Mouse (Mus musculus) forebrain, embryonic 15.5 days (tissue): Measurements from ENCODE around the gene Smoc2. TPM values are rescaled to one million over a fixed set of nuclear protein-coding genes. Genes with fewer than 3 reads are reported as not detected.

Experiments
- ATAC-seq: fragments of 200-750 bp; cut with Nextera tagmentation; replicated peaks from 2 replicates; pipeline ENCODE4 v1.8.0; 2017; ENCODE audit warnings: mild to moderate bottlenecking, moderate TSS enrichment, moderate library complexity
- H3K27ac ChIP-seq: fragments of 300-500 bp; sonication (generic); replicated peaks from 2 replicates; pipeline ENCODE4 v1.5.1; 2015; ENCODE audit warnings: mild to moderate bottlenecking, inconsistent platforms
- H3K27me3 ChIP-seq: fragments of 300-500 bp; sonication (generic); 2 replicates; pipeline ENCODE4 v1.6.1; 2015; ENCODE audit warnings: inconsistent platforms
- H3K36me3 ChIP-seq: fragments of 300-500 bp; sonication (generic); 2 replicates; pipeline ENCODE4 v1.6.1; 2015; ENCODE audit warnings: mild to moderate bottlenecking, inconsistent platforms
- H3K4me1 ChIP-seq: fragments of 300-500 bp; sonication (generic); 2 replicates; pipeline ENCODE4 v1.6.1; 2015; ENCODE audit warnings: inconsistent platforms
- H3K4me2 ChIP-seq: fragments of 300-500 bp; sonication (generic); replicated peaks from 2 replicates; pipeline ENCODE4 v1.6.1; 2015; ENCODE audit warnings: mild to moderate bottlenecking, inconsistent platforms
- H3K4me3 ChIP-seq: fragments of 300-500 bp; sonication (generic); 2 replicates; pipeline ENCODE4 v1.5.1; 2015; ENCODE audit warnings: mild to moderate bottlenecking, inconsistent platforms
- H3K9ac ChIP-seq: fragments of 300-500 bp; sonication (generic); replicated peaks from 2 replicates; pipeline ENCODE4 v1.6.1; 2015; ENCODE audit warnings: mild to moderate bottlenecking, inconsistent platforms
- H3K9me3 ChIP-seq: fragments of 300-500 bp; sonication (generic); 2 replicates; pipeline ENCODE4 v1.6.1; 2016; ENCODE audit warnings: inconsistent platforms
- WGBS: fragments of 180-500 bp; shearing (Covaris S2); methylation state at CpG from one replicate; pipeline ENCODE4 v1.1.7; 2015; ENCODE audit warnings: mixed read lengths; 5-methylcytosine and 5-hydroxymethylcytosine counted together
- polyA plus RNA-seq: library from polyadenylated mRNA; unstranded; fragments of >200 nt; fragmentation: Nextera tagmentation; extraction: Ambion mirVana; gene quantifications from 2 replicates; pipeline ENCODE4 v1.2.1, GENCODE M21; 2015

Gene Smoc2
- 1.4 and 2.1 TPM in 2 replicates for polyA plus RNA-seq

DNA sequence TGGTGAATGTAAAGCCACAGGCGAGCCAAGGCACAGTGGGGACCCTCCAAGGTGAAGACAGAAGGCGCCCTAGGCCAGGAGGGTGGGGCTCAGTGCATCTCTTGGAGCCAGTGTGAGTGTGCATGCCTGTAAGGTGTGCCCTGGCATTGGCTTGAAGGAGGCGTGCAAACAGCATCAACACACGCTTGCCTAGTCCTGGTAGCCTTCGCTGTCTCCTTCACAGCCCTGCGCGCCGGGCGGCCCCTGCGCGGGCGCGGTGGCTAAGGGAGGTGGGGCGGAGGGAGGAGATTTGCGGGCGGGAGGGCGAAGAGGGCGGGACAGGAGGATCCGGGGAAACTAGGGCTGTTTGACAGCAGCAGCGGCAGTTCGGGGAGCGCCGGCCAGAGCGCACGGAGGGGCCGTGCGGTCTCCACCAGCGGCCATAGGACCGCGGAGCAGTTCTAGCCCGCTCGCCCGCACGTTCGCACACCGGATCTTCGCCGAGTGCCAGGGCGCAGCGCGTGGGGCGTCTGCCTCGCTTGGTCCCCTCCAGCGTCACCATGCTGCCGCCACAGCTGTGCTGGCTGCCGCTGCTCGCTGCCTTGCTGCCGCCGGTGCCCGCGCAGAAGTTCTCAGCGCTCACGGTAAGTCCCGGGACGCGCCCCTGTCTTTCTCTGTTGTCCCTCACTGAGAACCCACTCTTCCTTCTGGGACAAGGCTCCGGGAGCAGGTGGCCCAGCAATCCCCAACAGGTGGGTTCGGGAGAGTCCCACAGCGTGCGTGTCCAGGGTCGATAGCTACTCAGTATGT is at the start of gene Smoc2:
TSS of gene Smoc2 (plus strand) at position 330 of the 789 bp plus-strand sequence.
- peak within 1 kb of the TSS; percentile 81 for H3K4me2 ChIP-seq
- WGBS = under 1% methylated on average over 58 of the region's 61 CpGs
- ATAC-seq = peak; percentile 71
- no peaks in the 10 kb centered on the region for H3K36me3 ChIP-seq
- no peaks in the 10 kb centered on the region for H3K9me3 ChIP-seq
- H3K27ac ChIP-seq = no peak within 1 kb of the TSS
- peak within 1 kb of the TSS; percentile 43 for H3K4me3 ChIP-seq
- no peak within 1 kb of the TSS; the same call in 1 of the 2 replicates for H3K9ac ChIP-seq
- peaks cover 13% of the 10 kb centered on the region for H3K4me1 ChIP-seq
- peaks cover 57% of the 10 kb centered on the region for H3K27me3 ChIP-seq

DNA sequence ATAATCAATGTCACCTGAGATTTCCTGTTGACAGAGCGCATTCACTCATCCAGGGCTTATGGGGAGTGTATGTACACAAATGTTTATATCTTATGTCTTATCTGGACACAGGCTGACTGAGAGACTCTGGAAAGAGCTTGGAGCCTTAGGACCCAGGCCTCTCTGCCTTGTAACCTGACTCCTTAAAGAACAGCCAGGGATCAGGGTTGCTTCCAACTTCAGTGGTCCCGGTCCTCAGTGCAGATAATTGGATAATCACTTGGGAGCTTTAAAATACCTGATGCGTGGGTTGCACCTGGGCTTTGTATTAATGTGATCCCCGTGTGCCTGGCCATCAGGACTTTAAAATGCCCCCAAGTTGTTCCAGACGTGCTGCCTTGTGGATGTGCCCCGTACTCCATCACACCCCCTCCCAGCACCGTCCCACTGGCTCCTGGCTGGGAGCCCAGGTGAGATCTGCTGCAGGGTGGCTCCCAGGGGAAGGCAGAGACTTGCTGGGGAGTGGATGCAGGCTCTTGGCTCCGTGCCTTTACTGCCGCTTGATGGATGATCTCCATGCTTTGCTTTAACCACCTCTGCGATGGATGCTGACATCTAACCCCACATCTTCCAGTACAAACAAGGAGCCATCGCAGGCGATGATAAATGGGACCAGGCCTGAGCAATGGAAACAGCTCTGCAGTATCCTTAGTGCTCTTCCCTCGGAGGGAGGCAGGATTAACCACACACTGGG is 48.4 kb upstream of the Smoc2 start:
- no peaks in the 10 kb centered on the region for H3K27me3 ChIP-seq
- no peak for ATAC-seq
- H3K4me1 ChIP-seq = peaks cover 9% of the 10 kb centered on the region; the same call in 1 of the 2 replicates
- no peak overlapping the region for H3K4me2 ChIP-seq
- no peaks in the 10 kb centered on the region for H3K9me3 ChIP-seq
- H3K4me3 ChIP-seq = no peak overlapping the region
- 21% methylated on average over 13 of the region's 13 CpGs for WGBS
- H3K36me3 ChIP-seq = no peaks in the 10 kb centered on the region
- no peak overlapping the region for H3K9ac ChIP-seq
- no peak overlapping the region for H3K27ac ChIP-seq

DNA sequence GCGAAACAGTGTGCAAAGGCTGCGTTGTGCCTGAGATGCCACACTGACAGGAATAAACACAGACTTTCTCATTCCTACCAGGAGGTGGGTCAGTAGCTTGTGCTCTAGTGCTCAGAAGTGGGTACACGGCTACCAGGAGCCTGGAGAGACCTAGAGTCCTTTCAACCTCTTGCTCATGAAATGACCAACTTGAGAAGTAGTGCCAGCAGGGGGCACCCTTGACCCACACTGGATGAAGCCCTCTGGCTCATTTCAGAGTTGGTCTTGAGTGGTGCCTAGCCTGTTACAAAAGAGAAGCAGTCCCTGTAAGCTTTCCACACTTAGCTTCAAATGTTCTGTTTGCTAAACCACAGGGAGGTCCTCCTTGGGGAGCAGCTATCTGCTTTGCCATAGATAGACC is 46.7 kb upstream of the Smoc2 start:
- 59% methylated on average over 3 of the region's 3 CpGs for WGBS
- Histone ChIP-seq H3K9me3 (no peaks in the 10 kb centered on the region), H3K4me3 (no peak overlapping the region), H3K4me1 (peaks cover 9% of the 10 kb centered on the region; the same call in 1 of the 2 replicates), H3K27me3 (no peaks in the 10 kb centered on the region), H3K9ac (no peak overlapping the region), H3K27ac (no peak overlapping the region), H3K36me3 (no peaks in the 10 kb centered on the region), H3K4me2 (no peak overlapping the region)
- ATAC-seq = no peak; the same call in 1 of the 2 replicates

DNA sequence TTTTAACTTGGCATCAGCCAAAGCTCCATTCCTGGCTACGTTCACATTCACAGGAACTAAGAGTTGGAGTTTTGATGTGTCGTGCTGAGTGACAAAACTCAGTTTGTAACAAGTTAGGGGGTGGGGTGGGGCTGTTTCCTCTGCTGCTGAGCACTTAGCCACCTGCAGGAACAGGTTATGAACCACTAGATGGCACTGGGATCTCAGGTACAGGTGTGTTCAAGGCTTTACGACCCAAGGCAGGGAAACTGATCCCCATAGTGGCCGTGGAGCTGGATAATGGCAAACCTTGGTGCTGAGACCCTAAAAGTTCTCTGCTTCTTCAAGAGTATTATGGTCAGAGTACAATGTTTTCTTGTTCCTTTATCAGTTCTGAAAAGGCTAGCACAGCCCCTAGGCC is 45.6 kb upstream of the Smoc2 start:
- H3K27me3 ChIP-seq = no peaks in the 10 kb centered on the region
- ATAC-seq = no peak
- H3K4me3 ChIP-seq = no peak overlapping the region
- H3K36me3 ChIP-seq = no peaks in the 10 kb centered on the region
- peaks cover 9% of the 10 kb centered on the region; the same call in 1 of the 2 replicates for H3K4me1 ChIP-seq
- no peaks in the 10 kb centered on the region for H3K9me3 ChIP-seq
- 48% methylated on average over 4 of the region's 4 CpGs for WGBS
- H3K9ac ChIP-seq = no peak overlapping the region
- H3K27ac ChIP-seq = no peak overlapping the region
- no peak overlapping the region for H3K4me2 ChIP-seq

GRCm38 (mm10) chr17:14234774-14235389 is 44.4 kb upstream of the Smoc2 start:
- no peak overlapping the region for H3K27ac ChIP-seq
- no peak overlapping the region for H3K4me2 ChIP-seq
- WGBS = 68% methylated on average over 12 of the region's 12 CpGs
- no peaks in the 10 kb centered on the region for H3K27me3 ChIP-seq
- no peaks in the 10 kb centered on the region for H3K36me3 ChIP-seq
- no peak overlapping the region for H3K9ac ChIP-seq
- no peak for ATAC-seq
- no peak overlapping the region for H3K4me3 ChIP-seq
- H3K9me3 ChIP-seq = no peaks in the 10 kb centered on the region
- H3K4me1 ChIP-seq = peaks cover 9% of the 10 kb centered on the region; the same call in 1 of the 2 replicates

DNA sequence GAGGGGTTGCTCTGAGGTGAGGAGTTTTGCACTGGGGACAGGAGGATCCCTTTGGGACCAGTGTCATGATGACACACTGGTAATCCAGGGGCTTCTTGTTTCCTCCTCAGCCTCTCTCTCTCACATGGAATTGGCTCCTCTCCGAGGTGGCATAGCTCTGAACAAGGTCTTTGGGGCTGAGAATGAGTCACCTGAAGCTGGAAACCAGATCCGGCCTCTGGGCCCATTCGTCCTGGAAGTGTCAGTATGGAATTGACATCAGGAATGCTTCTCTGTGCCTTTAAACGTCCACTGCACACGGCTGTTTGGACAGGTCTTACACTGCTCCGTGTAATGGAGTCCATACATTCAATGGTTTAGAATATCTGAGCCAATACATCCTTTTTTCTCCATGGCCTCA is 42.2 kb upstream of the Smoc2 start:
- Histone ChIP-seq H3K27me3 (no peaks in the 10 kb centered on the region), H3K27ac (no peak overlapping the region), H3K4me1 (no peaks in the 10 kb centered on the region), H3K4me2 (no peak overlapping the region), H3K4me3 (no peak overlapping the region), H3K36me3 (no peaks in the 10 kb centered on the region), H3K9ac (no peak overlapping the region), H3K9me3 (no peaks in the 10 kb centered on the region)
- WGBS = 82% methylated on average over 6 of the region's 6 CpGs
- ATAC-seq = no peak

DNA sequence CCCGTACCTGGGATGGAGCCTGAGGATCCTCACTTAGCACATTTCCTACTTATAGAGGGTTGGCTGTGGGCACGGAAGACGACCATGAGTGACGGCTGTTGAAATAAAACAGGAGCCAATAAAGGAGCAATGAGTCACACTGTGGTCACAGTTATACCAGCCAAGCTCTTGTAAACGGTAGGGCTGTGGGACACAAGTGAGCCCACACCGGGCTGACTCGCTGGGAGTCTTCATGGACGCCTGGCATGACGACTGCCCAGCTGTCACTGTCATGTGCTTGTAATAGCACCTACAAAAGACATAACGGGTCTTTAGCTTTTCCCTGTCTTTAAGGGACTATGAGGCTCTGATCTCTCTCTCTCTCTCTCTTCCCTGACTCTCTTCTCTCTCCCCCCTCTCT is 39.3 kb upstream of the Smoc2 start:
- 87% methylated on average over 10 of the region's 10 CpGs for WGBS
- Histone ChIP-seq H3K4me1 (no peaks in the 10 kb centered on the region), H3K27ac (no peak overlapping the region), H3K9me3 (no peaks in the 10 kb centered on the region), H3K9ac (no peak overlapping the region), H3K27me3 (no peaks in the 10 kb centered on the region), H3K4me2 (no peak overlapping the region), H3K4me3 (no peak overlapping the region), H3K36me3 (no peaks in the 10 kb centered on the region)
- no peak for ATAC-seq

DNA sequence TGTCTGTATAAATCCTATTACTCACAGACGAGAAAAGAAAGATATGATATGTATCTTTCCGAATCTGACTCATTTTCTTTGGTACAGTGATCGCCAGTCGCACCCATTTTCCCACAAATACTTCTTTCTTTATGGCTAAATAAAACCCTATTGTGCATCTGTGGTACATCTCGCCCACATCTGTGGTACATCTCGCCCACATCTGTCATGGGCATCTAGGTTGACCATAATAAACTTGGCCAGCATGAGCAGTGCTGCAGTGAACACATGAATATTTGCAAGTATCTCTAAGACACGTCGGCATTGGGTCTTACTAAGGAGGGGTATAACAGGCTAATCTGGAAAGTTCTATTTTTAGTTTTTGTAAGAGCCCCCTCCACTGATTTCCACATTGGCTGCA is 36.7 kb upstream of the Smoc2 start:
- 90% methylated on average over 8 of the region's 8 CpGs for WGBS
- Histone ChIP-seq H3K27me3 (no peaks in the 10 kb centered on the region), H3K4me1 (no peaks in the 10 kb centered on the region), H3K9ac (no peak overlapping the region), H3K4me2 (no peak overlapping the region), H3K4me3 (no peak overlapping the region), H3K27ac (no peak overlapping the region), H3K36me3 (no peaks in the 10 kb centered on the region), H3K9me3 (no peaks in the 10 kb centered on the region)
- no peak for ATAC-seq

DNA sequence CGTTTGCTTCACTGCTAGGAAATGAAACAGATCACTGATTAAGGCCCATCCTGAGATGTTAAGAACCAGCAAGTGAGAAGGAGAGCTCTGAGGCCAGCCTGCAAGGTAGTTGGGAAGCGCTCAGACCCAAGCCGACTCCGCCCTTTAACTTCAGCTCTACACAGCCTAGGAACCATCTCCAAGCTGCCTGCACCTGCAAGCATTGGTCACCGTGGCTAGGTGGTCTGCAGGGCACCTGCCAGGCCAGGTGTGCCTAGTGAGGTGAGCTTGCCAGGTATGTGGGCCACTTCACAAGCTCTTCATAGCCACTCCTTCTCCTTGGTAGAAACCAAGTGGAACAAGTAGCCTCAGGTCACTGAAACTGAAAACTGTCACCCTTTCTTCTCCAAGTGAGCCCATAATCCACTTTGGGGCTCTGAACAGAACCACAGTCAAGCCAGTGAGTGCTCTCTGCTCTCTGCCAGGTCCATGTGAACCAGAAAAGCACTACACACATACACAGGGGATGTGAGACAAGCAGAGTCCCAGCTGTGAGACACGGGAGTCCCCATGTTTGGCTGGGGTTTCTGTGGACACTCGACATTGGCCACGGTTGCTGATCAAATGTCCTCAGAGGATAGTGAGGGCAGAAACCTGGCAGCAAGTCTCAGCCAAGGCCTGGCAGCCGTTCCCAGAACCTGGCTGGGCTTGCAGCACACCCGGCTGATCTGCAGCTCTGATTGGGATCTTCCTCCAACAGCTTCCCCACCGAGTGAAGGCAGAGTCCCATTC is 34.9 kb upstream of the Smoc2 start:
- WGBS = 69% methylated on average over 11 of the region's 11 CpGs
- no peak for ATAC-seq

GRCm38 (mm10) chr17:14246266-14246665 is 33.0 kb upstream of the Smoc2 start:
- WGBS = 85% methylated on average over 2 of the region's 2 CpGs
- Histone ChIP-seq H3K9ac (no peak overlapping the region), H3K4me1 (no peaks in the 10 kb centered on the region), H3K36me3 (no peaks in the 10 kb centered on the region), H3K27me3 (no peaks in the 10 kb centered on the region), H3K4me2 (no peak overlapping the region), H3K27ac (no peak overlapping the region), H3K4me3 (no peak overlapping the region), H3K9me3 (no peaks in the 10 kb centered on the region)
- no peak for ATAC-seq

More for the DNA sequence above, 34.9 kb upstream of the Smoc2 start:
- Histone ChIP-seq H3K9me3 (no peaks in the 10 kb centered on the region), H3K4me3 (no peak overlapping the region), H3K4me2 (no peak overlapping the region), H3K36me3 (no peaks in the 10 kb centered on the region), H3K27ac (no peak overlapping the region), H3K9ac (no peak overlapping the region), H3K27me3 (no peaks in the 10 kb centered on the region), H3K4me1 (no peaks in the 10 kb centered on the region)

DNA sequence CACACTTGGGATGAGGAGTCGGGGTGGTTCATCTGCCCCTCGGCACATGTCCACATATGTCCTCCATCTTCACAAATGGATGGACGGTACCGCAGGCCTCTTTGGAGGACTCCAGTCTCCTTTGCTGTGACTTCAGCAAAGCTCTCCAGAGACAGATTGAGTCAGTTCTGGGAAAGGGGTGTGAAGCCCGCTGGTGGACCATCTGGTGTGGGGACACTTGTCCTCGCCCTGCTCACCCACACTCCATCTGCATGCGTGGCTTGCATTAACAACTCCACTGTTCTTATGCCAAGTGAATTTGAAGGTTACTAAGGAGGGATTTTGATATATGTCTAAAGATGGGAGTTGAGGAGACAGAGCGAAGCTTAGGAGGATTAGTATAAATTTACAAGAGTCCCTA is 31.4 kb upstream of the Smoc2 start:
- H3K27me3 ChIP-seq = no peaks in the 10 kb centered on the region
- 76% methylated on average over 8 of the region's 8 CpGs for WGBS

More for the DNA sequence above, 31.4 kb upstream of the Smoc2 start:
- H3K4me2 ChIP-seq = no peak overlapping the region
- no peak for ATAC-seq
- no peaks in the 10 kb centered on the region for H3K4me1 ChIP-seq
- no peak overlapping the region for H3K27ac ChIP-seq
- no peak overlapping the region for H3K4me3 ChIP-seq
- no peak overlapping the region for H3K9ac ChIP-seq
- no peaks in the 10 kb centered on the region for H3K36me3 ChIP-seq
- H3K9me3 ChIP-seq = no peaks in the 10 kb centered on the region
